In the genomic region with DNA sequence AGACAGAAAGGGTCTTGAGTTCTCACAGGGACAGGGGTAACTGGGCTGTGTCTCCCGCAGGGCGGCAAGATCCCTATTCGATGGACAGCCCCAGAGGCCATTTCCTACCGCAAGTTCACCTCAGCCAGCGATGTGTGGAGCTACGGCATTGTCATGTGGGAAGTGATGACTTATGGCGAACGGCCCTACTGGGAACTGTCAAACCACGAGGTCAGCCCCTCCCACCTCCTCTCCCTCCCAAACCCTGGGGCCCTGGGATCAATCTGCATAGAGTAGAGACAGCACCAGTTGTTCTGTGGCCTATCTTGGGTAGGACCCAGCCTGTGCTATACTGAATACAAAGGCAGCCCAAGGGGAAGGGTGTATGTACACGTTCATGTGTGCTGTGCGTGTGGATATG, we compare ENCODE assay signal across 18 mouse cellular contexts. TPM values are rescaled to one million over a fixed set of nuclear protein-coding genes. Genes with fewer than 3 reads are reported as not detected.
"Had no signal": no experiment of that assay in that cellular context is flagged by ENCODE, and none has a peak within 500 bp of the region (broad histone marks: within the 10 kb centered on the region; RNA-seq: fewer than 3 reads in every experiment).

No protein-coding gene starts in this region.

- H3K4me3 ChIP-seq: limb, embryonic 13.5 days; midbrain, embryonic 15.5 days; neural tube, embryonic 12.5 days; stomach, embryonic 15.5 days had no signal

- DNase-seq: kidney, adult 8-10 months; kidney, postnatal 36 days; layer of hippocampus, adult 9-11 months; left cerebral cortex, postnatal 4 days; lung, embryonic 14.5 days; lung, postnatal 10 days; lung, postnatal 4 days; spleen, adult 18-20 months; thymus, postnatal 36 days had no signal

- H3K27me3 ChIP-seq: limb, embryonic 13.5 days; midbrain, embryonic 15.5 days; neural tube, embryonic 12.5 days; stomach, embryonic 15.5 days had no signal

- ATAC-seq: midbrain, embryonic 15.5 days had no signal

- H3K36me3 ChIP-seq: midbrain, embryonic 15.5 days had no signal

- H3K27ac ChIP-seq: limb, embryonic 13.5 days; liver, embryonic 14.5 days; midbrain, embryonic 15.5 days; neural tube, embryonic 12.5 days; stomach, embryonic 15.5 days had no signal

- H3K4me1 ChIP-seq: midbrain, embryonic 15.5 days; neural tube, embryonic 12.5 days; stomach, embryonic 15.5 days had no signal

- H3K4me2 ChIP-seq: limb, embryonic 13.5 days; lung, embryonic 14.5 days; midbrain, embryonic 11.5 days; midbrain, embryonic 15.5 days; neural tube, embryonic 12.5 days; stomach, embryonic 15.5 days had no signal

- H3K9ac ChIP-seq: limb, embryonic 13.5 days; liver, embryonic 14.5 days; lung, embryonic 14.5 days; midbrain, embryonic 15.5 days; neural tube, embryonic 12.5 days; stomach, embryonic 15.5 days had no signal

- H3K9me3 ChIP-seq: limb, embryonic 13.5 days; megakaryocyte, embryonic 14.5 days; midbrain, embryonic 15.5 days; neural tube, embryonic 12.5 days; stomach, embryonic 15.5 days had no signal

RNA-seq across cellular contexts. Expression of a gene that starts 21.5 kb away (rescaled TPM):
- total RNA-seq: monocyte, adult 5-6 weeks had no signal

RNA-seq across cellular contexts. Expression of a gene that starts 45.5 kb away (rescaled TPM):
- total RNA-seq: monocyte, adult 5-6 weeks; neutrophil, adult 5-6 weeks had no signal
